Mouse (Mus musculus) lung, adult 2 months (tissue): ENCODE measurements around the gene Nop56. TPM values are rescaled to one million over a fixed set of nuclear protein-coding genes. Genes with fewer than 3 reads are reported as not detected.

Source experiments
- DNase-seq: peaks from one replicate; pipeline ENCODE4 v3.0.0; 2022
- H3K4me1 ChIP-seq: fragments of 200-500 bp; 2 replicates; pipeline ENCODE4 v1.6.1; 2011; ENCODE audit warnings: low read length; ENCODE audit not compliant: control insufficient read depth, insufficient read depth
- H3K4me3 ChIP-seq: fragments of 200-500 bp; replicated peaks from 2 replicates; pipeline ENCODE3; 2011; ENCODE audit warnings: low read depth, mild to moderate bottlenecking, control low read depth, low read length; ENCODE audit errors: extremely low read depth
- CTCF ChIP-seq: fragments of 200-500 bp; IDR thresholded peaks from 2 replicates; pipeline ENCODE4 v1.5.1; 2011; ENCODE audit warnings: mild to moderate bottlenecking, low read length, control low read depth; ENCODE audit not compliant: insufficient read depth
- POLR2A ChIP-seq: fragments of 200-500 bp; IDR thresholded peaks from 2 replicates; pipeline ENCODE4 v1.6.1; 2011; ENCODE audit warnings: low read depth, mild to moderate bottlenecking, control low read depth, low read length, borderline replicate concordance; ENCODE audit errors: extremely low read depth
- WGBS: fragments of 180-500 bp; shearing (Covaris S2); methylation state at CpG from one replicate; pipeline ENCODE4 v1.1.7; 2018; 5-methylcytosine and 5-hydroxymethylcytosine counted together
- polyA plus RNA-seq: library from polyadenylated mRNA; depleted of rRNA; stranded (reverse); fragments of >200 nt; gene quantifications from 2 replicates; pipeline ENCODE4 v1.2.3, GENCODE M21; 2012; rRNA removed

Gene Nop56
- polyA plus RNA-seq, result 30.6 and 46.7 TPM in 2 replicates

DNA sequence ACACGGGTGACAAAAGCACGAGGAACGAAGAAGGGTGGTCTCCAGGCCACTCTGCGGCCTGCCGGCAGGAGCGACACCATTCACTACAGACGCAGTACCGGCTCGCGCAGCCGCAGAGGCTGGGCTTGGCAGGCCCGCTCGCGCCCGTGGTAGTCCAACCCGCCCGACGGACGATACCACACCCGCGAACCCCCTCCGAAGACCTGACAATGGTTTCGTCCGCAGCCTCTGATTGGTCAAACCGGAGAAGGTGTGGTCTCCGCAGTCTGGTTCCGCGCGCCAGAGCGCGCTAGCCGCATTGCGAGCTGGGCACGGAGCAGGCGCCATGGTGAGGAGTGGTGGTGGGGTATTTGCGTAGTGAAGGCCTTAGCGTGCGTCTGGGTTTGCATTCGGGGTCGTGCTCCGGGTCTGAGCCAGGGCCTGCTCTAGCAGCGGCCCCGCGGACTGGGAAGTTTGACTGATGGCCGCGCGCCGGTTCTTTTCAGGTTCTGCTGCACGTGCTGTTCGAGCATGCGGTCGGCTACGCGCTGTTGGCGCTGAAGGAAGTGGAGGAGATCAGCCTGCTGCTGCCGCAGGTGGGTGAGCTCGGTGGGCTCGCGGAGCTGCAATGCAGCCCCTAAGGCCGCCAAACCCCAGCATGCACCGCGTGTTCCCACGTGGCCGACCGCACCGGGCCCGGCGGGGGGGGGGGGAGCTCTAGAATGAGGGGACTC, at the start of gene Nop56:
Gene Nop56 (plus strand): TSS at position 282 of the 713 bp plus-strand sequence.
- WGBS, result under 1% methylated on average over 68 of the region's 68 CpGs
- Histone ChIP-seq H3K4me1 (peaks cover 3% of the 10 kb centered on the region; the same call in 1 of the 2 replicates), H3K4me3 (peak within 1 kb of the TSS; percentile 79)
- peak; percentile 98 for DNase-seq
- TF ChIP-seq POLR2A (peak; percentile 97), CTCF (no peak)

DNA sequence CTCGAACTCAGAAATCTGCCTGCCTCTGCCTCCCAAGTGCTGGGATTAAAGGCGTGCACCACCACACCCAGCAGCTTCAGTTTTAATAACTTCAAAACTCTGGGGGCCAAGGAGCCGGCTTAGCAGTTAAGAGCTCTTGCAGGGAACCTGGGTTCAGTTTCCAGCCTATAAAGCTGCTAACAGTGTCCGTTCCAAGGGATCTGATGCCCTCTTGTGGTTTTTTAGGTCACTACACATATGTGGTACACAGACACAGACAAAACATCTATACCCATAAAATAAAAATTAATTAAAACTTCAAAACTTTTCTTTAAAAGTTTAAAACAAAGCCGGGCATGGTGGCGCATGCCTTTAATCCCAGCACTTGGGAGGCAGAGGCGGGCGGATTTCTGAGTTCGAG, 27.3 kb upstream of the Nop56 start:
- Histone ChIP-seq H3K4me1 (no peaks in the 10 kb centered on the region), H3K4me3 (no peak overlapping the region)
- TF ChIP-seq CTCF (peak; percentile 21; the same call in 1 of the 2 replicates), POLR2A (no peak)
- DNase-seq, result peak; percentile 5
- WGBS, result 42% methylated on average over 9 of the region's 9 CpGs

DNA sequence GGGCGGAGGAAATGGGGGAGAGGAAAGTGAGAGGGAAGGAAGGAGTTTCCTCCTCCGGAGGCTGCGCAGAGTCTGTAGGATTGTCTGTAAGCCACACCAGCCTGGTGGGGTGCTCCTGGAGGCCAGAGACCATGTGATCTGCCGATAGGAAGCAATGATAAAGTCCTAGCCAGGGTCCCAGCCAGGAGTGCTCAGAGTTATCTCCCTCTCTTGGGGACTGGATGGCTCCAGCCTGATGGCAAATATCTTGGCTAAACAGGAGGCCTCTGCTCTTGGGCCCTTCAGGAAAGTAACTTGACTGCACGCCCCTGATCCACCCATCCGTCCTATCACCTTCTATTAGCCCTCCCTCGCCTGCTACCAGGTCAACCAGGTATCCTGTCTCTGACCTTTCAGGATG, 26.0 kb upstream of the Nop56 start:
- TF ChIP-seq CTCF (no peak), POLR2A (no peak)
- Histone ChIP-seq H3K4me3 (no peak overlapping the region), H3K4me1 (no peaks in the 10 kb centered on the region)
- DNase-seq, result no peak
- 66% methylated on average over 7 of the region's 7 CpGs for WGBS

DNA sequence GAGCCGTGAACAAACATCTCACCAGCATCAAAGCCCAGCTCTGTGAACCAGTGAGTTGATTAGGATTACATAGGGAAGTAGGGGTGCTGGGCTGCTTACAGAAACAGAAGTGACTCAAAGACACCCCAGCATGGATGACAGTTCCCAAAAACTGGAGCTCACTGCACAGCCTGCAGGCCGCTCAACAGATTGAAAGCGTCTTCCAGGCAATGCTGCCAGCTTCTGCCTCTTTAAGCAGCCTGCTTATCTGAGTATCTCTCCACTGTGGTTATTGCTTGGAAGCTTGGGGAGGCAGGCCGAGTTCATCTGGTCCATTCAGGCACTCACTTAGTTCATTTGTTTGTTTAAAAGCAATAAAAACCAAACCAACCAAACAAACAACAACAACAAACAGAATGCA, 17.5 kb upstream of the Nop56 start:
- DNase-seq, result no peak
- TF ChIP-seq CTCF (no peak), POLR2A (no peak)
- H3K4me1 ChIP-seq, result no peaks in the 10 kb centered on the region
- 67% methylated on average over 4 of the region's 4 CpGs for WGBS
- H3K4me3 ChIP-seq, result no peak overlapping the region

DNA sequence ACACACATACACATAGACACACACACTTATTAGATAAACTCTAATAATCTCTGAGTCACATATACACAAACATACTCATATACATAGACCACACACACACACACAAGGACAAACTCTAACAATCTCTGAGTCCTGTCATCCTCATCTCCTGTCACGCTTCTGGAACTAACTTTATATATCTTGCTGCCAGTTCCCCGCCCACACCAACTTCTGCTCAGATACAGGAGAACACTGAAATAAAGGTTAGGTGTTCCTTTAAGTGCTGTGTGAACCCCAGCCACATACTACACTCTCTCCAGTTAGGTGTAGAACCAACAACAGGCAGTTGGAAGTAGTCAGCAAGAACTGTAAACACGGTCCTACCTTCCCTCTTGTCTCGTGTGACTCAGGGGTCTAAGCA, 13.4 kb upstream of the Nop56 start:
- TF ChIP-seq POLR2A, result no peak
- TF ChIP-seq CTCF, result no peak
- WGBS, result 71% methylated on average over 4 of the region's 4 CpGs
- DNase-seq, result no peak
- Histone ChIP-seq H3K4me3 (no peak overlapping the region), H3K4me1 (no peaks in the 10 kb centered on the region)

DNA sequence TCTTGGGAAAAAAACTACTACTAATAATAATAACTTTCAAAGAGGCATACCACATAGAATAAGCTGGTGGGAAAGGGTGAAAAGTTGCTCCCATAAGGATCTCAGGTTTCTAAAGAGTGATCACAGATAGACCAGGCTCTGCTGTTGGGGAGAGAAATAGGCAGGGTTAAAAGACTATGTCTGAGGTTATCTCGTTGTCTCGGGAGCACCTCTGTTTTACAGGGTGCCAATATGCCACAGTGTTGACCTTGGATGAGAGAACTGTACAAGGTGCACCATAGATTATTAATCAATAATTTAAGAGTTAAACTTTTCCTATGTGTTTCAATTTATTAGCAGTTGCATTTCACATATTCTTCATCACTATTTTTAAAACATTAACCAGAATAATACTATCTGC, 12.3 kb upstream of the Nop56 start:
- DNase-seq, result no peak
- 61% methylated on average over 2 of the region's 2 CpGs for WGBS
- no peaks in the 10 kb centered on the region for H3K4me1 ChIP-seq
- H3K4me3 ChIP-seq, result no peak overlapping the region
- TF ChIP-seq POLR2A, result no peak

DNA sequence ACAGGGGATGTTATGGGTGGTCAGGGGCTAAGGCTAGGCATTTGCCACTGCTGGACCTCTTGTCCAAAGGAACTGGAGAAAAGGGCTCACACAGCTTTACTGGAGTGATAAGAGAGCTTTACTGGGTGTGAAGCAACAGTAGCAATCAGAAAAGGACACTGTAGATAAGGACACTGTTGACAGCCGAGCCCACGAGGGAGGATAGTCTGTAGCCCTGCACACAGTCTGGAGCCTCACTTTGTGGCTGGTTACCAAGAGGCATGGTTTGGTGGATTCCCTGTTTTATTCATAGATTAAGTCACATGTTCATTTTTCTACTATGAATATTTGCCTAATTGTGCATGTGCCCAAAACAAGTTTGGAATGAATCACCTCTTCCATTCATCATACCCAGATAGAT, 11.8 kb upstream of the Nop56 start:
- Histone ChIP-seq H3K4me3 (no peak overlapping the region), H3K4me1 (no peaks in the 10 kb centered on the region)
- 34% methylated on average over 2 of the region's 2 CpGs for WGBS
- DNase-seq, result no peak
- no peak for TF ChIP-seq POLR2A
- TF ChIP-seq CTCF, result no peak

DNA sequence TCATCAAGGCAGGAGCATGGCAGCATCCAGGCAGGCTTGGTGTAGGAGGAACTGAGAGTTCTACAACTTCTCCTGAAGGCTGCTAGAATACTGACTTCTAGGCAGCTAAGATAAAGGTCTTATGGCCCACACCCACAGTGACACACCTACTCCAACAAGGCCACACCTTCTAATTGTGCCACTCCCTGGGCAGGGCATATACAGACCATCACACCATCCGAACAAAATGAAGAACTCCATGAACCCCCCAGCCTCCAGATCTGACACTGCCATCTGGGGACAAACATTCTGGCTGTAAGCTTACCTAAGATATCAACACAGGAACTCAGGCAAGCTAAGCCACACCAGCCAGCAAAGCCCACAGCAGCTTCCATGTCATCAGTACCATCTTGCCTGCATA, 8.7 kb upstream of the Nop56 start:
- no peak for DNase-seq
- WGBS, result 50% methylated on average over 1 of the region's 1 CpGs
- no peak overlapping the region for H3K4me3 ChIP-seq
- no peaks in the 10 kb centered on the region for H3K4me1 ChIP-seq
- TF ChIP-seq POLR2A (no peak), CTCF (no peak)

DNA sequence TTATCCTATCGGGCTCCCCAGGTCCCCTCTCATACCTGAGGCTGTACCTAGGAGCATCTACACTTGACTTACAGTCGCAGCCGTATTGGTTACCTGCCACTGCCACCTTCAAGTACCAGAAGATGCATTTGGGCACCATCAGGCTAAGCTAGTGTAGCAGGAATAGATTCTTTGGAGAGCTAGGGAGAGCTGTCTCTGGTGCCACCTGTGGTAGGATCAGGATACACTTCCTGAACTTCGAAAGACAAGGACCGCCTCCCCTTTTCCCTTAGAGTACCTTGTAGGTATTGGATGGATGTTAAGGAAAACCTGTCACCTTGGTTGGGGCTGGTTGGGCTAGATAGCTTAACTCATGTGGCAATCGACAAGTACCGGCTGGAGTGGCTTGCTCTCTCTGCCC, 6.2 kb upstream of the Nop56 start:
- TF ChIP-seq POLR2A (no peak), CTCF (no peak)
- H3K4me3 ChIP-seq, result no peak overlapping the region
- H3K4me1 ChIP-seq, result no peaks in the 10 kb centered on the region
- WGBS, result 59% methylated on average over 7 of the region's 7 CpGs
- DNase-seq, result no peak

DNA sequence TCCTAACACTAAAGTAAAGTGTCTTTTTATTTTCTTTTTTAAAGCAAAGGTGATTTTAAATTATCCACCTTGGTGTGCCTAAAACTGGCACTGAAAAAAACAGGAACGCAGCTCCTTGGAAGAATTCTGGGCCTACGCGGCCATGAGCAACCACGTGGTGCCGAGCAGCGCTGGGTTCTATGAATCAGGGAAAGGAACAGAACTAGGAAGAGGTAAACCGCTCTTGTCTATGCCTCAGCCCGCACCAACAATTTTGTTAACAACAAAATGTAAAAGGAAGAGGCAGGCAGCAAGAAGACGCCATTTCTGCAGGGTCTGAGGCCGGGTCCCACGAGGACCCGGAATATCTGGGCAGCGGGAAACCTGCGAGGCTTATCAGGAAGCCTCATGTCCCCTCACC, 498 bp upstream of the Nop56 start:
- Histone ChIP-seq H3K4me3 (peak overlapping the region; percentile 74), H3K4me1 (peaks cover 3% of the 10 kb centered on the region; the same call in 1 of the 2 replicates)
- 2% methylated on average over 14 of the region's 14 CpGs for WGBS
- no peak for DNase-seq
- no peak for TF ChIP-seq POLR2A

DNA sequence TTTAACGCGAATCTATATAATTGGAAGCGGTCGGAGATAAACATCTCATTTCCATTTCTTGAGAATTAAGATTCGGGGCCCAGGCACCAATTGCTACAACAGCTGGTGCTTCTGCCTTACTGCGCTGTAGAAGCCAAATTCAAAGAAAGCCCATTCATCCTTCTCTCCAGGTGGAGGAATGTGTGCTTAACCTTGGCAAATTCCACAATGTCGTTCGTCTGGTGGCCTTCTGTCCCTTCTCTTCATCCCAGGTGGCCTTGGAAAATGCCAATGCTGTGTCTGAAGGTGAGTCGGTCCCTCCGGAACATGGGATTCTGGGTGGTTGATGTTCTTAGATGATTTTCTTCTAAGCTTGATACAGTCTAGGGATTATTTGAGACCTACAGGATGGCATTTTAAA, 632 bp downstream of the Nop56 start:
- 2% methylated on average over 10 of the region's 10 CpGs for WGBS
- Histone ChIP-seq H3K4me1 (peaks cover 3% of the 10 kb centered on the region; the same call in 1 of the 2 replicates), H3K4me3 (peak overlapping the region; percentile 31)
- DNase-seq, result no peak
- TF ChIP-seq POLR2A (no peak), CTCF (no peak)
